Mouse (Mus musculus): Measurements from ENCODE around the gene Slc45a1.

Gene Slc45a1

DNA sequence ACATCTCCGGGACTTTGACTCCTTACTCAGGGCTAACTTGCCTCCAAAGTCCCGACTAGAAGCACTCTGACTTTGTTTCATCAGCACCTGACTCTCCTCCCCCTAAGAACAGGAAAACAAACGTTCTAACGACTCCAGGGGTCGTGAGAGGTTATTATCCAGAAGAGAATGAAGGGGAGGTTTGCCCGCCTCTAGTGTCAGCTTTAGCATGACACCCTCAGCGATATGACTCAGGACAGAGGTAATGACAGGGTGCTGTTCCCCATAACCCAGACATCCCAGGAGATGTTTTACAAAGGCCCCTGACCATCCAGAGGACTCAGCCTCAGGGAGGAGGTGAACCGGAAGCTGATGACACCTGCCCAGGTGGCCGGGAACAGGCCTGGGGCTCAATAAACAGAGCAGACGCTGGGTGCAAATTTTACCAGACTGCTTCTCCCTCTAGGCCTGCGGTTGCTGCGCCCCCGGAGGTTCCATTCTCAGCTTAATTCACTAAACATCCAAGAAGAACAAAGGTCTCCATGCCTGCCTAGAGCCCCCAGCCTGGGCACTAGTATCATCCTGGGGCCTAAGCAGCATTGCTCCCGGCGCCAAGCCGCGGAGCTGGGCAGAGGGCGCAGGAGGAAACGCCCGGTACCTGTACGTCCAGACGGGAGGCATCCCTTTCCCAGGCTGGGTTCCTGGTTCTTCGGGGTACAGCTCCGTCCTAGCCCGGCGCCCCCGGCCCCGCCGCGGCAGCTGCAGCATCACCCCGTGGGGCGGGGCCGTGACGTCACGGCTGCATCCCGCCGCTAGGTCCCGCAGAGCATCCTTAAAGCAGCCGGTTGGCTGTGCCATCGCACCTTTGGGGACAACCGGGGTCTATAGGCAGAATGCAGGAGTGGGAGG, at the start of gene Slc45a1:
Gene Slc45a1, minus strand, starts transcription at position 785 of the 888 bp plus-strand sequence.
- no peak for DNase-seq

DNA sequence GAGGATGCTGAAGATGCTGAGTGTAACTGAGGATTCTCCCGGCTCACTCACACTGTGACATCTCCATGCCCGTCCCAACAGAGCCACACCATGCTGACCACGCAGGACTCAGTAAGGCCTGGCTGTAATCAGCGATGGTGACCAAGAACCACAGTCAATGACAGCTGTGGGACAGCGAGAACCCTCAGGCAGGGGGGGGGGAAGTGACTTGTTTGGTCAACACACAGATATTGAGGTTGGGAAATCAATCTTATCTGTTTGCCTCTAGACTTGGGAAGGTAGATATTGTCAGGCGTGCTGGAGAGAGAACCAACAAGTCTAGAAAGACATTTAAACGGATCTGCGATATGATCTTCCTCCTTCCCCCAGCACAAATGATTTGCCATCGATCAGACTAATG, 48.9 kb upstream of the Slc45a1 start:
- no peak for DNase-seq

DNA sequence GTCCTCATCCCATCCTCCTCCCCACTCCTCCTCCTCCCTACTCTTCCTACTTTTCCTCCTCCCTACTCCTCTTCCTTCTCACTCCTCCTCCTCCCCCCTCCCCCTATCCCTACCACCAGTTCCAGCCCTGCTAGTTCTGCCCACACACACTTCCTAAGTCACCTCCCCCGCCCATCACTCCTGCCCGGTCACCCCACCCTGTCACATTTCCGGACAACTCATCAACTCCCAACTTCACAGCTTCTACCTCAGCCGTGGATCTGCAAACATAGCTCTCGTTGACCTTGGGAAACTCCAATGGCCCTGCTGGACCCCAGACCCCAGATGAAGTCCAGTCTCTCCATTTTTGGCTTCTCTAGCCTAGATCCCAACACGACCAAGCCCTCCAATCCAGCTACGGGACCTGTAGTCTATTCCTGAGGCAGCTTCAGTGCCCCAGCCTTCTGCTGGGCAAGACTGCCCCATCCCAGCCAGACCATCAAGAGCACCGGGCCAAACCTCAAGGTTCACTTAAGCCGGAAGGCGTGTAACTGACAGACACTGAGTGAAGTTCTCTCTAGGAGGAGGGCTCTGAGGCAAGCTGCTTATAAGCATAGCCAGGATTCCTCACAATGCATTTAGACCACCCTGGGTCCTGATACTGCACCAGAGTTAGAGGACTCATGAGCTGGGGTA, 42.6 kb upstream of the Slc45a1 start:
- peak; percentile 22 for DNase-seq

DNA sequence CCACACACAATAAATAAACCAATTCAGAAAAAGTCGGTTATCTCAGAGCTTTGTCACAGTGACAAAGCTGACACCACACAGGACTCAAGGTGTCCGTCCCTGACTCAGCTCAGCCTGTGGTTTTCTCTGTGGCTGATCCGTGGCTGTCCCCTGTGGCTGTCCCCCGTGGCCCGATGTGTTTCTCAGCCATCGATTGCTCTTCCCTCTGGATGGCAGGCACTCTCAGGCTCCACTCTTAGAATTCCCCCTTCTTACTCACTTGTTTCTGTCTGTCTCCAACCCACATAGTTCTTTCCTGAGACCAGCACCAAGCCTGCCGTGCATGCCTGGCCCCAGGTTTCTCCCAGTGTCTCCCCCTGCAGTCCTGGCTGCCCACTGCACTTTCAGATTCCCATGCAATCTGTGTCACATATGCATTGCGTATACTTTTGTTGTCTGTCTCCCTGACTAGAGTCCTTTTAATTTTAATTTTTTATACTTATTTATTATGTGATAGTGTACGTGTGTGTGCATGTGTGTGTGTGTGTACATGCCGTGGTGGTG, 41.0 kb upstream of the Slc45a1 start:
- peak; percentile 20 for DNase-seq

DNA sequence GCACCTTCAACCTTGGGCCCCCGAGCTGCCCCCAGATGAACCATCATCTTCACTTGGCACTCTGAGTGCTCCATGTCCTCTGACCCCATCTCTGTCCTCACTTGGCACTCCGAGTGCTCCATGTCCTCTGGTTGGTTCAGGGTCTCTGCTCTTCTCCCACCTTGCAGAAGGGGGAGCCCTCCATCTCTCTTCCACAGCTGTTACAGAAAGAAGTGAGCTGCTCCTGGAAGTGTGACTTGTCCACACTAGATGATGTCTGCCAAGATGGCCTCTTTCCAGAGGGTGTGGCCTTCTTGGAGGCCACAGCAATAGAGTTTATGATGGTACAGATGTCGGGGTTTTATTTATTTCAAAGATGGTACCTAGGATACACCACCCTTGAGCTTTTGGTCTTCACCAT, 38.8 kb upstream of the Slc45a1 start:
- peak; percentile 88 for DNase-seq

DNA sequence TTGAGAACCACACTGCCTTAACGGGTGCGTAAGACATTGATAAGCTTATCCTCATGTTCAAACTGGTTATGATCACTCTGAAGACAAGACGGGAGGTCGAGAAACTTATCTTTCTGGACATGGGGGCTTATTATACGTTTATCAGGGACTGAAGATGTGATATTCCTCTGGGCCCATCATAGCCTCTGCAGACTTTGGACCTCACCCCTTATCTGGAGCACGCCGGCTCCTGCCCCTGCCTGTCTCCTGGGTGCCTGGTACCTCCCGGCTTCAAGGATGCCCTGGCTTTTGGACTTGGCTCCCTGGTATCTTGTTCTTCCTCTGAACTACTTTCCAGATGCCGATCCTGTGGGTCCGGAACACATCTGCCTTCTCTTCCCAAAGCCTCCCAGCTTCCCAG, 37.6 kb upstream of the Slc45a1 start:
- no peak for DNase-seq

DNA sequence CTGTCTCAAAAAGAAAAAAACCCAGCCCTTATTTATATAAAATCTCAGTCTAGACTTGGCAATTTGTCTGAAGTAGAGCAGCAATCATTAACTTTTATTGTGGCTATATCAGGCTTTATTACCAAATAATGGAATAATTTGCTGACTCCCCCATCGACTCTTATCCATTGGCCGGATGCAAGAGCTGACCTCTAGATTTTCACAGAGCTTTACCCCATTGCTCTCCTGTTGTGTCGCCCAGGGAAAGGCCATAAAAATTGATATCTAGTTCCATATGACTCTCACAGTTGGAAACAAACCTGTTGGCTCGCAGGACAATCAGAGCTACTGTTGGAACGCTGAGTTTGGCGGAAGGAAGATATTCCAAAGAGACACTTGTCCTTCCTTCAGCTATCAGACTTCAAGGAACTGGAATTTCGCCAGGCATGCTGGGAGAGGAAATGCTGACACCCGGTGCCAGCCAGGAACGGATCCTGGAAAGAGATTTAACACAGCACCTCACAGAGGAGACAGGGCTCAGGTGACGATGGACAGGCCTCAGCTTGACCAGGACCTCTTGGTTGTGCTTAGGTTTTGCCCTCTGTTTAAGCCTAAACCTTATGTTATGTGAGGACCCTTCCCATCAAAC, 35.3 kb upstream of the Slc45a1 start:
- DNase-seq: peak; percentile 39

DNA sequence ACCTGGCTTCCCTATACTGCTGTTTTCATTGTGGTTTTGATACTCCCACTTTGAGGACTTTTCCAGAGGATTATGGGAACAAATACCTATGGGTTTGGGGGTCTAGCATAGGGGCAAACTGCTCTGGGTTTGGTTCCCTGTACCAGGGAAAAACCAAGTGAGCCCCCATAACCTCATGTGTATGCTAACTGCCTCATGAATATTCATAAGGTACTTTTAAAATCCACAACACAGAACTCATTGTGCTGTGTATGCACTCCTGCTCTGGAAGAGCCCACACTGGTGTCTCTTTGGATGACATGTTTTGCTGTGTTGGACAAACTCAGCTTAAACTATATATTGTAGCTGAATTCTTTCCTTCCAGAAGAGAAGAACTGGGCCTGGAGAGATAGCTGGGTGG, 34.6 kb upstream of the Slc45a1 start:
- DNase-seq: no peak

DNA sequence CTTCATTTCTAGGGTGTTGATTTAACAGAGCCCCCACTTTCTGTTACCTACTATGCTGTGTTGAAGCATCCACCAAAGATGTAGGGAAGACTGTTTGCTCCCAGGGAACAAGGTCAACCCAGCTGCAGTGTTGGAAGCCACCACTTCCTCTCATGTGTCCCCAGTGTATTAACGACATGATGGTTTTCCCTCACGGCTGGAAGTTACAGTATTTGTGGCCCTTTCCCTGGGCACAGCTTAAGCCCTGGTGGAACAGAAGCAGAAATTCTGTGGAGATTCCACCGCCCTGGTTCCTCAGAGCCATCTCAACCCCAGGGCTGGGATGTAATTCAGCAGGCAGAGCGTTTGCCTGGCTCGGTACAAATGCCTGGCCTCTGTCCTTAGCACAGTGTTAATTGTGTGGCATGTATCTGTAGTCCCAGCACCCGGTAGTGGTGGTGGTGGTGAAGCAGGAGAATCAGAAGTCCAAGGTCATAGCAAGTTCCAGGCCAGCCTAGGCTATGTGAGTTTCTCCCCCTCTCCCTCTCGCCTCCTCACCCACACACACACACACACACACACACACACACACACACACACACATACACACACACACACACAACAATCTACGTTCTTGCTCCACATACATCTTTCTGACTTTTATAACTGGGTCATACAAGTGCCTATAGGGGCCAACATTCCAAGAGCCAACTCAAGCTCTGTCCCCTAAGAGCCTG, 34.0 kb upstream of the Slc45a1 start:
- DNase-seq: no peak

DNA sequence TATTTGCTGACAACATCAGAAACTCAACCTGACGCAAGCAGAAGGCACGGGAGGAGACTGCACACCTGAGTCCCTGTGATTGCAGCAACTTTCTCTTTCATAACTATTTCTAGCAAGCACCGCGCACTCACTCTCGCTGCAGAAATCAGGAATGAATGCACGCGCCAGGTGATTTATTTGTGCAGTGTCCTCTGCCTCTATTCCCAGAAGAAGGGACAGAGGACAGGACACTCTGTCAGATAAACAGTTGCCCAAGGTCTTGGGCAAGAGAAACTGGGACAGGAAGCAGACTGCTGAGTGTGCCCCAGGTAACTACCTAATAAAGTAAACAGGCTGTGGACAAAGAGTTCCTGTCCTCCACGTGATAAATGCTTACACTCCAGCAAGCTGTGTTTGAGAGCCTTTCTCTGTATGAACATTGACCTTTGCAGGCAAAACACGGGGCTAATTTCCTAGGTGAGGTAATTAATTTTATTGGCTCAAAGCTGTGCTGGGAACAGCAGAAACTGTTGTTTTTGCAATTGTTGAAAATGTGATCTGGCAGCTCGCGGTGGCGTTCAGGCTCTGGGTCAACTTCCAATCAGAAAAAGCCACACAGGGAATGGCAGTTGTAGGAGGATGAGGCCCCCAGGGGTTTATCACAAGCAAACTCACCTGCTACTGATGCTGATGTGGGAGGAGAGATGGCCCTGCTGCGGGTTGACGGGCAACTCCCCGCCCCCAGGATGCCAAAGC, 33.2 kb upstream of the Slc45a1 start:
- no peak for DNase-seq

DNA sequence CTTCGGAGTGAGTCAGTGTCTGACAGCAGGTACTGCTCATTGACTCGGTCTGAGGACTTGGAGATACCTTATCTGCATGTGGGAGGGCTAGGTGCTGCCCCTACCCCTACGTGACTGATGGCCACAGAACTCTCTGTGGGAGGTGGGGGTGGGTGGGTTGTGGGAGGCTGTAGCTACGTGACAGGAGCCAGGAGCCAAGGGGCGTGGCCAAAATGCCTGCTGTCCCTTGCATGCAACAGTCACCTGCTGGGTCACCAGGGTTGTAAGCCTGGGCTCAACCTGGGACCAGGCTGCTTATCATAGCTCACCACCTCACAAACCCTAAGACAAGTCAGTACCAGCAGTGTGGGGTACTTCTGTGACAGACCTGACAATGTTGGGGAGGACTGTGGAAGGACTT, 28.4 kb upstream of the Slc45a1 start:
- no peak for DNase-seq

DNA sequence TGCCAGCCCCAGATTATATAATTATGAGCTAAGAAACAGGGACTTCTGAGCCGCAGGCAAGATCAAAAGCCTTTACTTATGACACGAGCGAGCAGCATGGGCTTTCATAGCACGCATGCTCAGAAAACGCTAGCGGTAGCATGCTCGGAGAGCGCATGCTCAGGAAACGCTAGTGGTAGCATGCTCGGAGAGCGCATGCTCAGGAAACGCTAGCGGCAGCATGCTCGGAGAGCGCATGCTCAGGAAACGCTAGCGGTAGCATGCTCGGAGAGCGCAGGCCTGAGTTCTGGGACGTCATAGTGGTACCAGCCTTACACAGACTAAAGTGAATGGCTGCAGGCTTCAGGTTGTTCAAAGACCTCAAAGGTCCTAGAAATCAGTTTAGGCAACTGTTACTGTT, 26.8 kb upstream of the Slc45a1 start:
- no peak for DNase-seq

DNA sequence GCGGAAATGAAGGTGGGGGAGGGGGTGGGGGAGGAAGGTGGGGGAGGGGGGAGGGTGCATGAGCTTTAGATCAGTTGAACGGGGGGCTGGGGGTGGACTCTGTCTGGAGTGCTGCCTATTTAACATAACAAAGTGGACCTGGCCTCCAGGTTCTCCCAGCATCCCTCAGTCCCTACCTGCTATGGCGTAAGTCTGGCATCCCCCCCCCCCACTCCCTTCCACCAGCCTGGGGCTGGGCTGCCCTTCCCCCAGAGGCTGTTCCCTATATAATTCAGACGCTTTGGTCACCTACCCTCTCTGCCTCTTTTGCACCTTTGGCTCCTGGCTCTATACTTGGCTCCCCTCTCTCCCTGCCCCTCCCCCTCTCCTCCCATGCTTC, 25.9 kb upstream of the Slc45a1 start:
- no peak for DNase-seq

DNA sequence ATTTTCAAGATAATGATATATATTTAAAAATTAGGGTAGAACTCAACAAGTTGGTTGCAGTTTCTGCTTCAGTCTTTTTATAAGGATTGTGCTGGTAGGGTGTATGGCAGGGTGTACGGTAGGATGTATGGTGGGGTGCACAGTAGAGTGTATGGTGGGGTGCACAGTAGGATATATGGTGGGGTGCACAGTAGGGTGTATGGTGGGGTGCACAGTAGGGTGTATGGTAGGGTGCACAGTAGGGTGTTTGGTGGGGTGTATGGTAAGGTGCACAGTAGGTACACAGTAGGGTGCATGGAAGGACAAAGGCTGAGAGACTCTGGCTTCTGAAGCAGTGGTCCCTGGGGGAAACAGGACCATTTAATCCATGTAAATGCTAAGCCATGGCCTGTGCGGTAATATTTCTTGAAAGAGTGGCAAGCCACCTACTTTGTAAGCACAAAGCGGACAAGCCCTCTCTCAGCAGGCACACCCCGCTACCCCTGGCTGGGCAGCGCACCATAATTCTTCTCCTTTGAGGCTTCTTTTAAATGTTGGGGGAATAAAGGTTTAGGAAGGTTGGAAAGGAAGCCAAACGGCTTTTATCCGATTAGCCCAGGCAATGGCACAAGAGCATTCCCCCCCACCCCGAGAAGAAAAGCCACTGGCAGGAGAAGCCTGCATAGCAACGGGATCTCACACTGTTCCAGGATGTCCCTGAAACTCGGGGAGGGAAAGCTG, 25.3 kb upstream of the Slc45a1 start:
- no peak for DNase-seq

DNA sequence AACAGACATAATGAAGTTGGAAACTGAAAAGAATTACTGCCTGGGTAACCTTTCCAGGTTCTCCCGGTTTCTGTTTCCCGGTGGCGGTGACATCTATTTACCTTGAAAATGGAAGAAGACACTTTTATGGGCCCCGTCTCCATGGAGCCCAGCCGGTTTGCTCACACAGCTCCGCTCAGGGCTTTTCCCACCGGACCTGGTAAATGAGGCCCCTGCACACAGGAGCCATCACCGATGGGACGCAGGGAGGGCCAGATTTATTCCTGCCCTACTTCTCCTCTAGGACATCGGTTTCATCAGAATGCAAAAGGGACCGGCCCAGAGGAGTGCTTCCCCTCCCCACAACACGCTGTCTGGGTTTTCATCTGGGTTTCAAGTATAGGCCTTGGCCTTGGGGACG, 24.1 kb upstream of the Slc45a1 start:
- DNase-seq: no peak

DNA sequence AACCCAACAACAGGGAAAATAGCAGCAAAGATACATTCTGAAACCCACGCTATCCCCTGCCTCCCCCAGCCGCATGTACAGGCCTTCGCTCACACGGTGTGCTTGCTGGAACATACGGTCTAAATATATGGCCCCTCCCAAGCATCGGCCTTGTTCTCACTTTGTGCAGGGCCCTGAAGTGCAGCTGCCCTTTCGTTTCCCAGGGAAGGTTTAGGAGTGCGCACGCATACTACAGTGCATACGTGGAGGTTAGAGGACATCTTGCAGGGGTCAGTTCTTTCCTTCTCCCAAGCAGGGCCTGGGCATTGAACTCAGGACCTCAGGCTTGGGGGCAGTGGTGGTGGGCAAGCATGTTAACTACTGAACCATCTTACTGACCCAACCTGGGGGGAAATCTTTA, 23.3 kb upstream of the Slc45a1 start:
- no peak for DNase-seq

DNA sequence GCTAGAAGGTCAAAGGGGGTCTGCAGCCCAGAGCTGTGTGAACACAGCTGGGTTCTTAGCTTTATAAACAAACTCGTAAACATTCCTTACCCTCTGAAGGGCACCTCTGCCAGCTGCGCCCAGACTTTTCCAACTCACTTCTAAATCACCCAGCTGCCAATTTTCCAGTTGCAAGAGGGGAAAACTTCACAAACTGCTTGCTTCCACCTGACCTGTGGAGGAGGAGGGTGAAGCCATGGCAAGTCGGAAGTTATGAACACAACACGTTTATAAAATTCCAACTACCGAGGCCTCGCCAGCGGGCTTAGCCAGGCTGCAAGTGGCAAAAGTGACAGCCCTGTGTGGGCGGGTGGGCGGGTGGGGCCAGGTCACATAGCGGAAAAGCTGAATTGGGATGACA, 13.8 kb upstream of the Slc45a1 start:
- DNase-seq: no peak

DNA sequence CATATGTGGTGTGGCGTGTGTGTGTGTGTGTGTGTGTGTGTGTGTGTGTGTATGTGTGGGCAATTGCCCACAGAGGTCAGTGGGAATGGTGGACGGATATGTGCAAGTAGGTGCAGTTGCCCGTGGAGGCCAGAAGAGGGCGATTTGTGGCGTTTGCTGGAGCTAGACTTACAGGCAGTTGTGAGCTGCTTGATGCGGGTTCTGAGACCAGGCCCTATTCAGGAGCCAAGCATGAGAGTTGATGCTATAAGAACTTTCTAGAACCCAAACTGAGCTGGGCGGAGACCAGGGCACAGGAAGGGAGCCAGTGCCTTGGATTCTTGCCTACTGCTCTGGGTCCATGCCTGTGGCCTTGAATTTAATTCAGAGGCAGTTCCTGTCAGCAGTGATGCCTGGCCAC, 12.8 kb upstream of the Slc45a1 start:
- peak; percentile 28 for DNase-seq

DNA sequence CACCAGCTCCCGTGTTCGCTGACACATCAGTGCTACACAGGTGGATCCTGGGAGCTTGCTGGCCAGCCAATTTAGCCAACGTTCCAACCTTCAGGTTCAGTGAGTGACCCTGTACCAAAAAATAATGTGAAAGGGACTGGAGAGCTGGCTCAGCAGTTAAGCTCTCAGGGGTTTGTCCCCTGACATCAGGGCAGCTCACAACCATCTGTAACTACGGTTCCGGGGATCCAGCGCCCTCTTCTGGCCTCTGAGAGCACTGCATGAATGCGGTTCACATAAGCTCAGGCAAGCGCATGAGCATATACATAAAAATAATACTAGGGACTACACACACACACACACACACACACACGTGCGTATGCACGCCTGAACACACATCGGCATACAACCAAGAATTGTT, 11.2 kb upstream of the Slc45a1 start:
- peak; percentile 54 for DNase-seq

DNA sequence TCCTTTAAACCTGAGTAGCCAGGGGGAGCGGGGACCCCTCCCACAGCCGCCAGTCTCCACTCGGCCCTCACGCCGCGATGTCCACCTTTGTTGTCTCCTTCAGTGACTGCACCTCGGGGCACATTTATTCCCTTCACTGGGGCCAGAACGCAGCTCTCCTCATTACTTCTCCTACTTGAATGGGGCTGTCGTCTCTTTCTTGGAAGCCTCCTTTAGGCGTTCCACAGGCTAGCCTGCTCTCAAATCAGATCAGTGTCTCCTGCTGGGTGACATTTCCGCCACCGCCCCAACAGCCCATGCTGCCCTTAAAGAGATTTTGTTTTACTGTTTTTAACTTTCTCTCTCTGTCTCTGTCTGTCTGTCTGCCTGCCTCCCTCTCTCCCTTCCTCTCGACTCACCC, 9.9 kb upstream of the Slc45a1 start:
- DNase-seq: no peak

DNA sequence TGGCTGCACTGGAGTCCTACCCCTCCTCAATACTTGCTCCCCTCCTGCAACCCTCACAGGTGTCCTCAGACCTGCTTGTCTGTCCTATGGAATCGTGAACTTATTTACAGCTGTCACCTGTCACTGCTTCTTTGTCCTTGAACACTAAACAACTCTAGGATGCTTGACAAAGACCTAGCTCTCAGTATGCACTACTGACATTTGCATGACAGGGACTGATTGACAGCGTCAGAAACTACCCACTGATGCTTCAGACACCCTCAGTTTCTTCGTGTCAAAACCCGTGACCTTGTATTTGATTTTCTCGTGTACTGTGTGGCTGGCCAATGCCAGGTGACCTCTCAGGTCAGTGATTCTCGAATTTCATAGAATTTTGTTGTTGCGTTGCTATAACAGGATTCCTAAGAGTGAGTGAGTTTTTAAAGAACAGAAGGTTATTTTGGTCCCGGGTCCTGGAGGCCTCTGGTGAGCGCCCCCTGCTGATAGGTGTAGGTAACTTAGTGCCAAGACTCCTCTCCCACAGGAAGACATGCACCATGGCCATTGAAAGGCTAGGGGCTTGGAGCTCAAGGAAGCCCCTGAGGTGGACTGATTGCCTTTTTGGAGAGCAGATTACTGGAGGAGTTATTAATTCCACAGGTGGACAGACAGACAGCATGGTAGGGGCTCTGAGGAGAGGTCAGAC, 8.1 kb upstream of the Slc45a1 start:
- peak; percentile 43 for DNase-seq
